Mouse (Mus musculus) heart, postnatal 14 days (tissue): ENCODE data around the gene Ppfibp2. TPM values are rescaled to one million over a fixed set of nuclear protein-coding genes. Genes with fewer than 3 reads are reported as not detected.

Experiments used
- DNase-seq, 2 experiments: peaks; one replicate each; pipeline ENCODE4 v3.0.0; 2021 to 2022
- intact Hi-C: fragments of 180-260 bp; cut with DNase I; formaldehyde crosslinking; loops from one replicate; pipeline ENCODE4 v1.15.1; 2025
- long read RNA-seq, 2 experiments: library from polyadenylated mRNA; stranded (forward); transcript quantifications; one replicate each; pipeline ENCODE4 v2.0.0; 2021
- total RNA-seq, 2 experiments: library from RNA; stranded (reverse); gene quantifications; 2 replicates each; pipeline ENCODE4 v1.2.3; 2021

Ppfibp2 gene
- total RNA-seq = 10 to 100 TPM; 15.9 to 17.0 TPM
- long read RNA-seq, experiment 1, partial matches to known transcripts = 10 of 19 reads
- long read RNA-seq, experiment 1, other reads (novel, unspliced or antisense) = 8 of 19 reads
- long read RNA-seq, experiment 2, partial matches to known transcripts = 5 of 16 reads
- long read RNA-seq, experiment 2, other reads (novel, unspliced or antisense) = 11 of 16 reads

- DNase-seq = peak; percentile 89 to 92
- intact Hi-C loops = no loop called here
Measured at GRCm38 (mm10) chr7:107594857-107595402, at the start of gene Ppfibp2. Gene Ppfibp2, plus strand, starts transcription at chr7:107595207.

GRCm38 (mm10) chr7:107547872-107548271 is 47.1 kb upstream of the Ppfibp2 start:
- intact Hi-C loops = no loop called here
- DNase-seq = no peak

GRCm38 (mm10) chr7:107553461-107553860 is 41.5 kb upstream of the Ppfibp2 start:
- intact Hi-C loops = no loop called here
- no peak for DNase-seq

- intact Hi-C loops = no loop called here
Measured at GRCm38 (mm10) chr7:107555906-107556305, 39.1 kb upstream of the Ppfibp2 start.

GRCm38 (mm10) chr7:107560675-107561074 is 34.3 kb upstream of the Ppfibp2 start:
- intact Hi-C loops = no loop called here
- DNase-seq = no peak

More at GRCm38 (mm10) chr7:107555906-107556305, 39.1 kb upstream of the Ppfibp2 start:
- peak in 1 of 2 experiments; percentile 9 for DNase-seq

GRCm38 (mm10) chr7:107561584-107561983 is 33.4 kb upstream of the Ppfibp2 start:
- intact Hi-C loops = no loop called here
- DNase-seq = no peak

- intact Hi-C loops = no loop called here
- DNase-seq = no peak
Measured at GRCm38 (mm10) chr7:107563727-107564126, 31.3 kb upstream of the Ppfibp2 start.

- intact Hi-C loops = no loop called here
- peak; percentile 37 to 58 for DNase-seq
Measured at GRCm38 (mm10) chr7:107567261-107567671, 27.7 kb upstream of the Ppfibp2 start, which contains the start of gene Olfml1. Gene Olfml1, plus strand, starts transcription at chr7:107567446.

GRCm38 (mm10) chr7:107567674-107568073 is 27.3 kb upstream of the Ppfibp2 start:
- DNase-seq = no peak
- intact Hi-C loops = no loop called here

GRCm38 (mm10) chr7:107568971-107569370 is 26.0 kb upstream of the Ppfibp2 start:
- intact Hi-C loops = no loop called here
- no peak for DNase-seq

GRCm38 (mm10) chr7:107573856-107574255 is 21.2 kb upstream of the Ppfibp2 start:
- intact Hi-C loops = no loop called here
- DNase-seq = no peak

GRCm38 (mm10) chr7:107574276-107574675 is 20.7 kb upstream of the Ppfibp2 start:
- no peak for DNase-seq
- intact Hi-C loops = no loop called here

- intact Hi-C loops = loop anchor here (2.0 kb wide), 1 partner anchor 68 kb away; no protein-coding TSS in a partner anchor
- peak; percentile 30 to 31 for DNase-seq
Measured at GRCm38 (mm10) chr7:107592641-107593040, 2.4 kb upstream of the Ppfibp2 start.

GRCm38 (mm10) chr7:107593904-107594303 is 1.1 kb upstream of the Ppfibp2 start:
- intact Hi-C loops = loop anchor here (2.0 kb wide), 1 partner anchor 67 kb away; no protein-coding TSS in a partner anchor
- peak; percentile 7 to 23 for DNase-seq

- DNase-seq = peak; percentile 39 to 60
- intact Hi-C loops = no loop called here
Measured at GRCm38 (mm10) chr7:107594325-107594856, 616 bp upstream of the Ppfibp2 start.

GRCm38 (mm10) chr7:107595426-107595825 is 419 bp downstream of the Ppfibp2 start:
- intact Hi-C loops = no loop called here
- DNase-seq = no peak

- intact Hi-C loops = no loop called here
- DNase-seq = no peak
Measured at GRCm38 (mm10) chr7:107596753-107597152, 1.7 kb downstream of the Ppfibp2 start.

- no peak for DNase-seq
- intact Hi-C loops = no loop called here
Measured at GRCm38 (mm10) chr7:107597956-107598355, 2.9 kb downstream of the Ppfibp2 start.

- intact Hi-C loops = no loop called here
- DNase-seq = no peak
Measured at GRCm38 (mm10) chr7:107600651-107601050, 5.6 kb downstream of the Ppfibp2 start.

- no peak for DNase-seq
- intact Hi-C loops = no loop called here
Measured at GRCm38 (mm10) chr7:107602505-107602904, 7.5 kb downstream of the Ppfibp2 start.

GRCm38 (mm10) chr7:107602913-107603312 is 7.9 kb downstream of the Ppfibp2 start:
- intact Hi-C loops = no loop called here
- DNase-seq = no peak

- intact Hi-C loops = no loop called here
- no peak for DNase-seq
Measured at GRCm38 (mm10) chr7:107607766-107608165, 12.8 kb downstream of the Ppfibp2 start.
